Mouse (Mus musculus) liver, embryonic 15.5 days (tissue): ENCODE data around the gene Bcas2. TPM values are rescaled to one million over a fixed set of nuclear protein-coding genes. Genes with fewer than 3 reads are reported as not detected.

Source experiments
- ATAC-seq: fragments of 200-750 bp; cut with Nextera tagmentation; 2 replicates; pipeline ENCODE4 v1.8.0; 2017; ENCODE audit warnings: moderate number of reproducible peaks, mild to moderate bottlenecking, moderate library complexity; ENCODE audit not compliant: insufficient read depth
- H3K27ac ChIP-seq: fragments of 300-500 bp; sonication (generic); replicated peaks from 2 replicates; pipeline ENCODE4 v1.5.1; 2015; ENCODE audit warnings: mild to moderate bottlenecking, inconsistent platforms
- H3K27me3 ChIP-seq: fragments of 300-500 bp; sonication (generic); 2 replicates; pipeline ENCODE4 v1.6.1; 2015; ENCODE audit warnings: mild to moderate bottlenecking, inconsistent platforms
- H3K36me3 ChIP-seq: fragments of 300-500 bp; sonication (generic); replicated peaks from 2 replicates; pipeline ENCODE4 v1.6.1; 2015; ENCODE audit warnings: moderate library complexity, mild to moderate bottlenecking, inconsistent platforms
- H3K4me1 ChIP-seq: fragments of 300-500 bp; sonication (generic); replicated peaks from 2 replicates; pipeline ENCODE4 v1.6.1; 2015; ENCODE audit warnings: inconsistent platforms
- H3K4me2 ChIP-seq: fragments of 300-500 bp; sonication (generic); 2 replicates; pipeline ENCODE4 v1.6.1; 2015; ENCODE audit warnings: moderate library complexity, mild to moderate bottlenecking, inconsistent platforms
- H3K4me3 ChIP-seq: fragments of 300-500 bp; sonication (generic); replicated peaks from 2 replicates; pipeline ENCODE4 v1.5.1; 2015; ENCODE audit warnings: mild to moderate bottlenecking, inconsistent platforms
- H3K9ac ChIP-seq: fragments of 300-500 bp; sonication (generic); 2 replicates; pipeline ENCODE4 v1.6.1; 2015; ENCODE audit warnings: moderate library complexity, mild to moderate bottlenecking, inconsistent platforms
- H3K9me3 ChIP-seq: fragments of 300-500 bp; sonication (generic); replicated peaks from 2 replicates; pipeline ENCODE4 v1.6.1; 2016; ENCODE audit warnings: inconsistent platforms
- WGBS: fragments of 180-500 bp; shearing (Covaris S2); methylation state at CpG from one replicate; pipeline ENCODE4 v1.1.7; 2015; ENCODE audit warnings: mixed read lengths; ENCODE audit not compliant: insufficient replicate concordance; 5-methylcytosine and 5-hydroxymethylcytosine counted together
- polyA plus RNA-seq: library from polyadenylated mRNA; unstranded; fragments of >200 nt; fragmentation: Nextera tagmentation; extraction: Ambion mirVana; gene quantifications from 2 replicates; pipeline ENCODE4 v1.2.1, GENCODE M21; 2015

Bcas2 gene
- polyA plus RNA-seq, 1 experiment from 2014 or later, result 140 TPM

GRCm38 (mm10) chr3:103221435-103221834 lies 50.0 kb downstream of the Bcas2 start:
- no peaks in the 10 kb centered on the region for H3K36me3 ChIP-seq
- 67% methylated on average over 2 of the region's 2 CpGs for WGBS

GRCm38 (mm10) chr3:103223752-103224151 lies 52.3 kb downstream of the Bcas2 start:
- Histone ChIP-seq H3K36me3 (no peaks in the 10 kb centered on the region), H3K27me3 (no peaks in the 10 kb centered on the region), H3K4me1 (no peaks in the 10 kb centered on the region), H3K4me2 (no peak overlapping the region), H3K4me3 (no peak overlapping the region), H3K27ac (no peak overlapping the region), H3K9ac (no peak overlapping the region), H3K9me3 (no peaks in the 10 kb centered on the region)
- no peak for ATAC-seq
- 58% methylated on average over 4 of the region's 4 CpGs for WGBS

More at GRCm38 (mm10) chr3:103221435-103221834, 50.0 kb downstream of the Bcas2 start:
- Histone ChIP-seq H3K9ac (no peak overlapping the region), H3K4me1 (no peaks in the 10 kb centered on the region), H3K27me3 (no peaks in the 10 kb centered on the region), H3K4me2 (no peak overlapping the region), H3K9me3 (no peaks in the 10 kb centered on the region), H3K4me3 (no peak overlapping the region), H3K27ac (no peak overlapping the region)
- no peak for ATAC-seq

- Histone ChIP-seq H3K9me3 (no peaks in the 10 kb centered on the region), H3K4me3 (no peak overlapping the region), H3K4me2 (no peak overlapping the region), H3K27me3 (no peaks in the 10 kb centered on the region), H3K36me3 (no peaks in the 10 kb centered on the region), H3K9ac (no peak overlapping the region), H3K4me1 (no peaks in the 10 kb centered on the region), H3K27ac (no peak overlapping the region)
- ATAC-seq, result no peak
- 78% methylated on average over 12 of the region's 12 CpGs for WGBS
Measured at GRCm38 (mm10) chr3:103224231-103224765, 52.8 kb downstream of the Bcas2 start.

GRCm38 (mm10) chr3:103227729-103228128 lies 56.3 kb downstream of the Bcas2 start:
- WGBS, result 73% methylated on average over 1 of the region's 1 CpGs
- Histone ChIP-seq H3K4me2 (no peak overlapping the region), H3K4me1 (no peaks in the 10 kb centered on the region), H3K9ac (no peak overlapping the region), H3K27ac (no peak overlapping the region), H3K4me3 (no peak overlapping the region), H3K27me3 (no peaks in the 10 kb centered on the region), H3K36me3 (no peaks in the 10 kb centered on the region), H3K9me3 (no peaks in the 10 kb centered on the region)
- no peak for ATAC-seq

Other genes with a start within 250 kb of the Bcas2 start
- not detected in 2 replicates for gene Sycp1, start 235.6 kb upstream of the Bcas2 start, polyA plus RNA-seq
- 2.0 and 2.2 TPM in 2 replicates for gene Nr1h5, start 207.5 kb upstream of the Bcas2 start, polyA plus RNA-seq
- gene Sike1, start 175.9 kb upstream of the Bcas2 start, polyA plus RNA-seq, result 14.9 and 15.4 TPM in 2 replicates
- gene Csde1, start 151.2 kb upstream of the Bcas2 start, polyA plus RNA-seq, result 104 TPM in 2 replicates
- 32.7 and 37.1 TPM in 2 replicates for gene Nras, start 113.4 kb upstream of the Bcas2 start, polyA plus RNA-seq
- 0.77 and 0.94 TPM in 2 replicates for gene Ampd1, start 97.6 kb upstream of the Bcas2 start, polyA plus RNA-seq
- 7.8 and 8.9 TPM in 2 replicates for gene Dennd2c, start 69.1 kb upstream of the Bcas2 start, polyA plus RNA-seq
- 5.2 and 5.8 TPM in 2 replicates for gene Trim33, start 107.6 kb downstream of the Bcas2 start, polyA plus RNA-seq